Mouse (Mus musculus) gastrocnemius, postnatal 36 days (tissue): ENCODE data around the gene Ssh2. TPM values are rescaled to one million over a fixed set of nuclear protein-coding genes. Genes with fewer than 3 reads are reported as not detected.

Source experiments
- DNase-seq, 2 experiments: peaks; one replicate each; pipeline ENCODE4 v3.0.0; 2022
- intact Hi-C: fragments of 180-260 bp; cut with DNase I; formaldehyde crosslinking; loops from one replicate; pipeline ENCODE4 v1.15.1; 2025
- total RNA-seq, 2 experiments: library from RNA; stranded (reverse); gene quantifications; 2 replicates each; pipeline ENCODE4 v1.2.3; 2021

Gene Ssh2
- total RNA-seq, 2 experiments from 2014 or later = 39.4 to 43.4 TPM

DNA sequence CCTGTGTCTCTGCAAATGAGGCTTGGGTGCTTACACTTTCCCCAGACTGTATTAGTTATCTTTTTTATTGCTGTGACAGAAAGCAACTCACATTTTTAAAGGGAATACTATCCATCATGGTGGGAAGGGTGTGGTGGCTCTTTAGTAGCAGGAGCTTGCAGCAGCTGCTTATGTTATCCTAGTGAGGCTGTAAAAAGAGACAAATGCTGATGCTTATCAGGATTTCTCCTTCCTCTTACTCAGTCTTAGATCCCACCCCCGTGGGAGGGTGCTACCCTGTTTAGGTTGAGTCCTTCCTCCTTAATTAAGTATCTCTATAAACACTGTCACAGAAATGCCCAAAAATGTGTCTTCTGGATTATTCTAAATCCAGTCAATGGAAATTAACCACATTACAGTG is 105.1 kb downstream of the Ssh2 start:
- intact Hi-C loops = no loop called here
- DNase-seq = no peak

DNA sequence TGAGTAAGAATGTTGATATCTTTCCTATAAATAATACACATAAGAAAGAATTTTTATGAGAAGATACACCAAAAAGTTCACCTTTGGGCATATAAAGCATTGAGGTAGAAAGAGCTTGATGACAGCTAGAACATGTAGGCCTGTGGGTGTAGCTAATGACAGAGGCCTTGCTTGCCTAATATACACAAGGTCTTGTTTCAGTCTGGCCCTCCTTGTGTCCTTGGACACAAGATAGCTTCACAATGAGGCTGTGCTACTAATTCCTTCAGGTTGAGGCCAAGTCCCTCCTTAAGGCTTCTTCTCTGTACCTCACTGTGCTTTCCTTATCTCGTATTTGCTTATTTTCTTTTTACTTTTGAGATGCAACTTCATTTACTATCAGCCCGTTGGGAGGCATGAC is 114.4 kb downstream of the Ssh2 start:
- no peak for DNase-seq

DNA sequence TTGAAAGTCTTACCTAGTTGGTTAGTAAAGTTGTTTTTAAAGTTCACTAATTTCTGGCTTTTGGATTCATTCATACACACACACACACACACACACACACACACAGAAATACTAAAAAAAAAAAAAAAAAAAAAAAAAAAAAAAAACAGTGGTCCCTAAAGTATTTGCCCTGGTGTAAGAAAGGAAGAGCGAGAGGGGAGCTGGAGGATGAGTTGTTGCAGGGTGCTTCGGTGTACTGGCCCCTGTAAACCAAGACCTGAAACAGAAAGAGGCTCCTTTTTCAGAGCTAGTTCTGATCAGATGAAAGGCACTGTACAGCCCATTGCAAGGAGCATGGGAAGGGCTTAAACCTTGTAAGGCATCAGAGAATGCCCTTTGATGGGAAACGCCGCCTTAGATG is 131.2 kb downstream of the Ssh2 start:
- DNase-seq = no peak
- intact Hi-C loops = loop anchor here (5.0 kb wide), 2 partner anchors 75 to 95 kb away; no protein-coding TSS in a partner anchor

More for the DNA sequence above, 114.4 kb downstream of the Ssh2 start:
- intact Hi-C loops = no loop called here

DNA sequence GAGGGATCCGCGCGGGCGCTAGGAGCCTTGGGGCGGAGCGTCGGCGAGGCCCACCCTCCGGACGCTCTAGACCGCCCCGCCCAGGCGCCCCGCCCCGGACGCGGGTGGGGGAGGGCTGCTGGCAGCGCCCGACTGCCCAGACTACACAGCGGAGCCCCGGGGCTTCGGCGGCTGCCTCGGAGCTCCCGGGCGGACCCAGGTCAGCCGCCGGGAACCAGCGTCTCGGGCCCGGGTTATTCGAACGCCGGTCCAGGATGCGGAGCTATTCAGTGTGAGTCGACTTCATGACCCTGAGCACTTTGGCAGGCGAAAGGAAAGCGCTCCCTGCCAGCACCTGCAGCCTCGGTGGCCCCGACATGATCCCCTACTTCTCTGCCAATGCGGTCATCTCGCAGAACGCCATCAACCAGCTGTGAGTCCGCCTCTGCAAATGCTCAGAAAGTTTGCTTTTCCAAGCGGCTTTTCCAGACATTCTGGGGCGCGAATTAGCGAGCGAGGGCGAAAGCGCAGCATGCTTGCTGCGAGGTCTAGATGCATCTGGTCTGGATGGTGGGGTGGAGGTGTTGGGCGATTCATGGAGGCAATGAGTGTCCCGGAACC is 132.2 kb downstream of the Ssh2 start:
- intact Hi-C loops = loop anchor here (5.0 kb wide), 2 partner anchors 74 to 94 kb away; no protein-coding TSS in a partner anchor
- DNase-seq = peak; percentile 91 to 92

DNA sequence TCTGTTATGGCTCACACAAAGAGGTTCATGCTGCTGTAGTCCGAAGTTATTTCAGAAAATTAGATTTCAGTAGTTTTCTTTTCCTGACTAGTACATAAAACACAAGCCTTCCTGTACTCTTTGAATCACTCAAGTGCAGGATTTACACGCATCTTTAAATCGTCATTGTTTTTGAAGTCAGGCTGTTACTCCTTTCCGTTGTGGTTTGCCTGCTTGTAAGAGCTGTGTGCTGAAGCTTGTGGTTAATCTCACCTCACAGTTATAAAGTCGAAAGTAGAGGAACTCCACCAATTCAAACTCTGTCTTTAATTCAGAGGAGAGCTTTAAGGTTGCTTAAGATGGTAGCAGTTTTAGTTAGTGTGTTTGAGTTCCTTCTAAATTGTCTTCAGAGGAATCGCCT is 132.9 kb downstream of the Ssh2 start:
- intact Hi-C loops = loop anchor here (5.0 kb wide), 2 partner anchors 73 to 93 kb away; no protein-coding TSS in a partner anchor
- DNase-seq = no peak

DNA sequence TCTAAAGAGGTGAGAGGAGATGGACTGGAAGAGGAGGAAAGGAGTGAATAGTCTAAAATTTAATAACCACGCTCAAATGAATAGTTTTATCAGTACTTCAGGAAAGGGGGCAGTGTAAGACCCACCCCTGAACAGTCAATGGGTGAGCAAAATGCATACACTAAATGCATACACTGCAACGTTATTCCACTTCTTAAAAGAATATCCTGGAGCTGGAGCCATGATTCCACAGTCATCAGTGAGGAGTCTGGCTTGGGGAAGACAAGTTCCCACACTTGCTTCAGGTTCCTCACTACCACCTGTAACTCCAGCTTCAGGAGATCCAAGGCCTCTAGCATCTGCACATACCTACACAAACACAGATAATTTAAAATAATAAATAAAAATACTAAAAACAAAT is 133.6 kb downstream of the Ssh2 start:
- no peak for DNase-seq
- intact Hi-C loops = loop anchor here (5.0 kb wide), 2 partner anchors 73 to 93 kb away; no protein-coding TSS in a partner anchor

DNA sequence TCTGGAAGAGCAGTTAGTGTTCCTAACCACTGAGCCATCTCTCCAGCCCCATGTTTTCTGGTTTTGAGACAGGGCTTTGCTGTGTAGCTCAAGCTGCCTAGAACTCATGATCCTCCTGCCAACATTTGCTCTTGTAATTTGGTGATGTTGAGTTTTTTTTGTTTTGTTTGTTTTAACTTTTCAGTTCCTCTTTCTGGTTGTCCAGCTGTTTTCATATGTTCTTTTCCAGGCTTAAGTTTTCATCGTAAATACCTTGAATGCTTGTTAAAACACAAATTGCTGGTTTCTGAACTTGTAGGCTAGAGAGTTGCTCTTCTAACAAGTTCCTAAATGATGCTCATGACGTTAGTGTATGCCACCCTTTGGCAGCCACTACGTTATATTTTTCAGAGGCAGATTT is 139.0 kb downstream of the Ssh2 start:
- no peak for DNase-seq
- intact Hi-C loops = no loop called here

DNA sequence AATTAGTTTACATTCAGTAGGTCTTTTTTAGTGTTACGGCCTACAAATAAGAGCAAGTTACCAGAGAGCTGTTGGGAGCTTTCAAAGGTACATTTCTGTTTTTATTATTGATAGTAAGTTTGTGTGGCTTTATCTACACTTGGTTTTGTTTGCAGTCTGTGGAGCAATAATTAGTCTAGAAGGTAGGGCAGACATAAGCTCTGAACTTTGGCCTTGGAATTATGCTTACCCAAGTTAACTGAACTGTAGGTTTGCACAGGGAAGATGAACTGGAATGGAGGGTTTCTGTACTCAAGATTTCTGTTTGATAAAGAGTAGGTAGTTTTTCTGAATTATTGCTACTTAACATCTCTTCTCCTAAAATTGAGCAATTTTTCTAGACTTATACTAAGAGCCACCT is 141.8 kb downstream of the Ssh2 start:
- intact Hi-C loops = no loop called here
- no peak for DNase-seq

DNA sequence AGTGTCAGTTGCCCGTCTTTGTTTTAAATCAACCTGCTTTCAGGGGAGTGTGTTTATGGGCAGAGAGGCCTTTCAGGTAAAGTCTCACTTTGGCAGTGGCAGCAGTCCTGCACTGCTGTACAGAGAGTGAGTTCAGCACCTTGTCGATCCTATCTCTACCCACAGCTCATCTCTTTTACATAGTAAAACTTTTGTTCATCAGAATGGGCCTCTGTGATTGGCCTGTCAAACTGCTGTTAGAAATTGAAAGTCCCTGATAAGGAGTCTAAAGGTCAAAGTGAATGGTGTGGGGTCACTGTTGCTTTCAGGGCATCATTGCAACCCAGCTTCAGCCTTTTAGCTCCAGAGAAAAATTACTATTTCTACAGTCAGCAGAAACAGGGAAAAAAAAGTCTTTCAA is 147.4 kb downstream of the Ssh2 start:
- intact Hi-C loops = no loop called here
- no peak for DNase-seq

DNA sequence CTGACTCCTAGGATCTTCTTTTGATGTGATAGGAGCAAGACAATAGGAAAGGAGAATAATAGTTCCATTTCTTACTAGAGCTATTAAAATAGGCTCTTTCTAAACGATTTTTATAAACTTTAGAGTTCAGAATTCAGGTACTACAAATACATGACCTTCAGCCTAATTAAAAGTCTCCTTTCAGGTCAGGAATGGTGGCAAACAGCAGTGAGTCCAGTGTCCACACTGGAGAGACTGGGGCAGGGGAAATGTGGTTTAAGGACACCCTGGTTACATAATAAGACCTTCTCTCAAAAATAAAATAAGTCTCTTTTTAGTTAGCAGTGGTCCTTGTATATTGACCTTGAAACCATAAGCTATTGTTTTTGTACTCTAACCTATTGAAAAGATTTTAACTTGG is 148.3 kb downstream of the Ssh2 start:
- intact Hi-C loops = no loop called here
- DNase-seq = no peak

DNA sequence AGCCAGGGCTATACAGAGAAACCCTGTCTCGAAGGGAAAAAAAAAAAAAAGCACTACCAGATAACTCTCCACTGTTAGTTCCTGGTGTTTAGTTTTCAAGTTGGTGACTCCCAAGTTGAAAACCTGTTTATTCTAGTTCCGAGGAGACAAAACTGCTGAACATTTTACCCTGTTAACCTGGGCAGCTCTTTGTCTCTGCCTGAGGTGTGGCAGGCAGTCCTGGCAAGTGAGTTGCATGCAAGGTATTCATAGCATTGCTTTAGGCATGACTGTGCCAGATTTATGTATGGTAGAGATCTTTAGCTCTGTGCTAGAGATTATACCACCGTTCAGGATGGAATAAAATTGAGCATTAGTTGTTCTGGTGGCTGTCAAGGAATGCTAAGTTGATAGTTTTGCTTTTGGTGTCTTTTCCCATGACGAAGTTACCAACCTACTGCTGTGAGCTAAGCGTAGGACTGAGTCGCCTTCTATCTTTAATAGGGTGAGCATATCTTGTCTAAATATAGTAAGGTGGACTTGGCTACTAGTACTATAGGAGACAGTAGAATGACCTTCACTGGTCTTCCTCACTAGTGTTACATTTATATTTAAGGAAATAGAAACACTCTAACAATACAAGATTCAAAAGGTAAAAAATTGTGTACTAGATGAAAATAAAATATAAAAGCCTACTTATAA is 149.8 kb downstream of the Ssh2 start:
- intact Hi-C loops = no loop called here

DNA sequence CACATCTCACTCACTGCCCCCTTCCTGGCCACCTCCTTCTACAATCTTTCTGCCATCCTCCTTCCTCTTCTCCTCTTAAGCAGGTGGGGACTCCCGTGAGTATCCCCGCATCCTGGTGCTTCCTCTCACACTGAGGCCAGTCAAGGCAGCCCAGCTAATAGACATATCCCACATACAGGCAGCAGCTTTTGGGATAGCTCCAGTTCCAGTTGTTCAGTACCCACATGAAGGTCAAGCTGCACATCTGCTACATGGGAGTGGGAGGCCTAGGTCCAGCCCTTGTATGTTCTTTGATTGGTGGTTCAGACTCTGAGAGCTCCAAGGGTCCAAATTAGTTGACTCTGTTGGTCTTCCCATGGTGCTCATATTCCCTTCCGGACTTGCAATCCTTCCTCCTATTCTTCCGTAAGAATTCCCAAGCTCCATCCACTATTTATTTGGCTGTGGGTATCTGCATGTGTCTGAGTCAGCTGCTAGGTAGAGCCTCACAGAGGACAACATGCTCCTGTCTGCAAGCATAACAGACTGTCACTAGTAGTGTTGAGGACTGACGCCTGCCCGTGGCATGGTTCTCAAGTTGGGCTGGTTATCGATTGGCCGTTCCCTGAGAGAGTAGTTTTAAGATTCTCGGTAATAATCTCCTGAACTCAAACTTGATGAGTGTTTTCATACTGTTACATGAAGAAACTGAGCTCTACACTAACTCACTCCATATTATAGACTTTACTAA is 151.6 kb downstream of the Ssh2 start:
- no peak for DNase-seq
- intact Hi-C loops = no loop called here

More for the DNA sequence above, 149.8 kb downstream of the Ssh2 start:
- no peak for DNase-seq

DNA sequence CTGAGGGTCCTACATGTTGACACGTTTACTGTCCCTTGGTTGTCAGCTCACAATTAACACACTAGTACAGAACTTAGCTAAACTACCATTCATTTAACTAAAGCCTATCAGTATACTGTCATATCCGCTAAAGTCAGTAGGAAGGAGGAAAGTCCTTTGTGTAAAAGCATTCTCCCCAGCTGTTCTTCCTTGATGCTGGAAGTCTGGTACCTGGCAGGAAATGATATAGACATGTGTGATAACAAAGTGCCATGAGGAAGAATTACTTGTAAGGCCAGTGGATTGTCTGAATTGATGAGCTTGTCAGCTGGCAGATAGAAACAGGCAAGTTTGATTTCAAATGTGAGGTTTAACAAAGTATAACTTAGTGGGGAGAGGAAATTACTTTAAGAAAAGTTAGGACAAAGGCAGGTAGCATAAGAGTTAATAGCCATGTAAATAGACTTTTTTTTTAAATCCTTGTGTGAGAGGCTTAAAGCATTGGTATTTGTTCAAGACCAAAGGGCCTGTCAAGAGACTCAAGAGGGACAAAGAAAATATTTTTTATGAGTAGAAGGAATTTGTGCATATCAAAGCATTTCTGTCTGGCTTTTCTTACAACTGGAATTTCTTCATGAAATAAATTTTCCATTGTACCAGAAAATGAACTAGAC is 153.2 kb downstream of the Ssh2 start:
- intact Hi-C loops = no loop called here
- DNase-seq = no peak

DNA sequence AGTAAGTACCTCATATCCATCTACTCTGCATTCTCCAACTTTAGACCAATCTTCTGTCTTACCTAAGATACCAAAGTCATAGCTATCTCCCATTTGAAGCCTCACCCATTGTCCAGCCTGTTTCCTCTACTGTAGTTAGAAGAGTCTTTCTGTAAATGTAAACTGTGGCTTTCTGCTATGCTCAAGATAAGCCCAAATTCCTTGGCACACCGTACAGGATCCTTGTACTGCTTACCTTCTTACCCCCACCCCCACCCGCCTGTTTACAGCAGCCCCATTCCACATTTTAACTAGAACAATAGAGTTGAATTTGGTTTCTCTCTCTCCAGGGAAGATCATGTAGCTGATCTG is 153.7 kb downstream of the Ssh2 start:
- no peak for DNase-seq
- intact Hi-C loops = no loop called here

DNA sequence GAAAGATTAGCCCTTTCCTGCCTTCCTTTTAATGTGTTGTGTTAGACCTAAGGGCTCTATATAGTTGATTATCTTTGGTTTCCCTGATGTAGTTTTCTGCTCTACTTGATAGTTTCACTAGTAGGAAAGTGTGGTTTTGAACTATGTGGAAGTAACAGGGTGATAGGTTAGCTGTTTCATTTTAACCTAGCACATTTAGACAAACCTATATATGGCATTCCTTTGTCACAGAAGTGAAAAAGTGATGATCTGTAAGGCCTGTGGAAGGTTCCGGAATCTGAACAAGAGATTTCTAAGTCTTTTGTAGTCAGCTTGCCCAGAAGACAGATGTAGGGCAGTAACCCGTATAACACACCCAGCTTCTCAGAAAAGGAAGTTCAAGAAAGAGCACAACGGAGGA is 155.0 kb downstream of the Ssh2 start:
- intact Hi-C loops = no loop called here

DNA sequence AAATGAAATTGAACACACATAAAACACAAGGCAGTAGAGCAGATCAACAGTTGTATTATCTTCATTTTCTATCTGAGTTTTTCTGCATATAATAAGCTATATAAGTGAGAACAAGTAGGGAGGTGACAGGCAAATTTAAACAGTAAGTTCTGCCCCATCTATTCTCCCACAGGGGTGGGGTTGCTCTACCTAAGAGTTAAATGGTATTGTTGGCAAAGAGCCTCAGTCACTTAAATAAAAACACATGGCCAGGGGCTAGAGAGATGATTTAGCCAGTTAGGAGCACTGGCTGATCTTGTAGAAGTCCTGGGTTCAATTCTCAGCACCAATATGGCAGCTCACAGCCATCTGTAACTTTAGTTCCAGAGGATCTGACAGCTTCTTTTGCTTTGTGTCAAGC is 155.6 kb downstream of the Ssh2 start:
- intact Hi-C loops = no loop called here
- DNase-seq = no peak

More for the DNA sequence above, 155.0 kb downstream of the Ssh2 start:
- no peak for DNase-seq

DNA sequence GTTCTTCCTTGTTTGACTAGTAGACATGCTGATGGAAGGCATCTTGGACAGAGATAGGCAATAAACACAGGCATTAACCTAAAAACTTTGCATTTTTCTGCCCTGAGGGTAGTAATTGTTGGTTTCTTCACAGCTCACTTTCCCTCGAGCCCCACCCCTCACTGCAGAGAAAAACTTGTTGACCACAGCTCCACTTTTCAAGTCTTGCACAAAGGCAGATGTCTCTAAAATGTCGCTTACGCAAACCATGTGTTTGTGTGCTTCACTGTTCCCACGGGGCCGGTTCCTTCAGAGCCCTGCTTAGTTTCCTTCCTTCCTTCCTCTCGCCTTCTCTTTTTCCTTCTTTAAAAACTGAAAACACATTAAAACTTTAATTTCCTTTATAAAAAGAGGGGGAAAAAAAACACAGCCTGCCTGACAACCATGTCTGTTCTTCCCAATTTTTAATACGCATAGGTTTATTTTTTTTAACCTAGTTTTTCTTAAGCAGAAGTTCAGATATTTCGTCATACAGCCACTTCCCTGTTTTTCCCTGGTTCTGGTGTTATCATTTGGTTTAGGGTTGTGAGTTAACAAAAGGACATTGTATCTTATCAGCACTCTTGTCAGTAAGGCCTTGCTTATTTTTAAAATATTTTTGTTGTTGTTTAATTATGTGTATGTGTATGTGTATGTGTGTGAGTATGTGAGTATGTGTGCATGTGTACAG is 156.3 kb downstream of the Ssh2 start:
- intact Hi-C loops = no loop called here

DNA sequence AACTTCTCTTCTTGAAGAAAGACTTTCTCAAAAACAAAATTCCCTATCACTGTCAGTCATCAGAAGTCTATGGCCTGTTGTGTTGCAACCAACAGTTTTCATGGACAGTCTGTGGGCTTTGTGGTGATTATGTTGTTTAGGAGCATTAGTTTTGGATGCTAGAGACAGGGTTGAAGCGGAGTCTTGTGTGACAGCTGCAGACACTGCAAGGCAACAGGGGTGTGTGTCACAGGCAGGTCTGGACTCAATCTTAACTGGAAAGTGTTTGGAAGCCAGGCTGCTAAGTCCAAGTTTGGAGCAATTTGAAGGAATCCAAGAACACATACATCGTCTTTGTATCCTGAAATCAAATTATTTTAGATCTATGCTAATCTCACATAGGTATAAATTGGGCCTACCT is 162.5 kb downstream of the Ssh2 start:
- no peak for DNase-seq
- intact Hi-C loops = no loop called here

More for the DNA sequence above, 156.3 kb downstream of the Ssh2 start:
- peak in 1 of 2 experiments; percentile 49 for DNase-seq

DNA sequence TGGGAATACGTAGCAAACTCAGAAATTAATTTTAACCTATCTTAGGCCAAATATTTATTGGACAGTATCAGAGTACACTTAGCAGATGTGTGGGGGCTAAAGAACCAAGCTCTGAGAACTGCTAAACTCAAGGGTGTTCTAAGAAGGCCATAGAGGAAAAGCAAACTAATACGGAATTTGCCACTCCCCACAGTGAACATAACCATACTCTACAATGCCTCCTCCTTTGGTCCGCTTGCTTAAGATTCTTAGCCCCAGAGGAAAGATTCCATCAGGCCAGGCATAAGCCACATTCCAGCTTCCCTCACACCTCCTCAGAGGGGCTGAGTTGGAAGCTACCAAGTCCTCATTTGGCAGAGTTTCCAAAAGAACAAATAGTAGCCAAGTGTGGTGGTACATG is 165.1 kb downstream of the Ssh2 start:
- no peak for DNase-seq
- intact Hi-C loops = no loop called here

DNA sequence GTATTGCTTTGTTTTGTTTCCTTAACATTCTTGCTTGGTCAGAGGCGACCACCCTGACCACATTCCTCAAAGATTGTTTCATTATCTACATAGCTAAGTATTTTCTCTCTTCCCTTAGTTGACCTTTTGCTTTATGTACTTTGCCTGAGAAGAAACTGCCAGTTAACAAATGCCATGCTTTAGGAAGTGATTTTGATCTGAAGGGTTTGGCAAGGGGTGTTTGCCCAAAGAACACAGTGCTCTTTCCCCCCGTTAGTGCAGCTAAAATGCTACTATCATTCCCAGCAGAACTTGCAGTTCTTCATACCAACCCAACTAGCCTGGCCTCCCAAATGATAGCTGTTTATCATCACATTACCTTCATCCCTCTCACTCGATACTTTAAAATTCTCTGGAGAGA is 168.1 kb downstream of the Ssh2 start:
- intact Hi-C loops = no loop called here
- DNase-seq = no peak
